Mouse (Mus musculus): ENCODE results near the gene Wnt9b.

- no peak for TF ChIP-seq CTCF (IDR thresholded peaks at IDR 0.05; ENCODE audit: extremely low read depth, insufficient read depth, low read length)
- no peak for TF ChIP-seq POLR2A (IDR thresholded peaks at IDR 0.05; ENCODE audit: extremely low read depth, insufficient read depth, low read length)
Observed at GRCm38 (mm10) chr11:103729282-103729985, 20.2 kb downstream of the Wnt9b start.

Data from cortical plate, adult 2 months (tissue).